Mouse (Mus musculus) small intestine, adult 2 months (tissue): ENCODE results near the gene Zfpm1. TPM values are rescaled to one million over a fixed set of nuclear protein-coding genes. Genes with fewer than 3 reads are reported as not detected.

ENCODE experiments used
- H3K27ac ChIP-seq: fragments of 200-500 bp; 2 replicates; pipeline ENCODE4 v1.5.1; 2012; ENCODE audit warnings: low read depth, low read length, control low read depth, inconsistent platforms; ENCODE audit not compliant: insufficient read depth
- H3K27me3 ChIP-seq: fragments of 200-500 bp; 2 replicates; pipeline ENCODE4 v1.6.1; 2012; ENCODE audit warnings: mild to moderate bottlenecking, moderate library complexity, low read length, inconsistent platforms; ENCODE audit not compliant: control insufficient read depth, insufficient read depth
- H3K36me3 ChIP-seq: fragments of 200-500 bp; 2 replicates; pipeline ENCODE4 v1.6.1; 2012; ENCODE audit warnings: mild to moderate bottlenecking, low read length, control low read depth, inconsistent platforms; ENCODE audit not compliant: control insufficient read depth, insufficient read depth
- H3K4me1 ChIP-seq: fragments of 200-500 bp; 2 replicates; pipeline ENCODE4 v1.6.1; 2012; ENCODE audit warnings: low read length, inconsistent platforms, mixed read lengths; ENCODE audit not compliant: control insufficient read depth, insufficient read depth, insufficient read length
- H3K4me3 ChIP-seq: fragments of 200-500 bp; 2 replicates; pipeline ENCODE4 v1.5.1; 2012; ENCODE audit warnings: low read depth, mild to moderate bottlenecking, control low read depth, inconsistent platforms, low read length, moderate library complexity
- CTCF ChIP-seq: fragments of 200-500 bp; IDR thresholded peaks from 2 replicates; pipeline ENCODE4 v1.5.1; 2012; ENCODE audit warnings: low read depth, mild to moderate bottlenecking, control low read depth, inconsistent platforms, low read length, moderate library complexity, mixed read lengths; ENCODE audit not compliant: insufficient replicate concordance, insufficient read length; ENCODE audit errors: extremely low read depth
- POLR2A ChIP-seq: fragments of 200-500 bp; IDR thresholded peaks from 2 replicates; pipeline ENCODE4 v1.6.1; 2012; ENCODE audit warnings: low read depth, mild to moderate bottlenecking, control low read depth, inconsistent platforms, low read length, moderate library complexity
- WGBS: fragments of 180-500 bp; shearing (Covaris S2); methylation state at CpG from one replicate; pipeline ENCODE4 v1.1.7; 2018; 5-methylcytosine and 5-hydroxymethylcytosine counted together
- polyA plus RNA-seq: library from polyadenylated mRNA; depleted of rRNA; stranded (reverse); fragments of >200 nt; gene quantifications from 2 replicates; pipeline ENCODE4 v1.2.3, GENCODE M21; 2012

Zfpm1 gene
- polyA plus RNA-seq, 1 experiment = 153 TPM

GRCm38 (mm10) chr8:122307836-122308235 is 25.9 kb downstream of the Zfpm1 start:
- no peak overlapping the region for H3K27ac ChIP-seq
- TF ChIP-seq POLR2A (no peak), CTCF (no peak)
- H3K4me1 ChIP-seq = peaks cover 53% of the 10 kb centered on the region
- no peaks in the 10 kb centered on the region for H3K27me3 ChIP-seq
- no peak overlapping the region for H3K4me3 ChIP-seq
- WGBS = 57% methylated on average over 8 of the region's 8 CpGs
- H3K36me3 ChIP-seq = peaks cover 24% of the 10 kb centered on the region

GRCm38 (mm10) chr8:122309272-122309671 is 27.3 kb downstream of the Zfpm1 start:
- H3K36me3 ChIP-seq = peaks cover 24% of the 10 kb centered on the region
- H3K4me3 ChIP-seq = no peak overlapping the region
- TF ChIP-seq CTCF = no peak
- no peak for TF ChIP-seq POLR2A
- 38% methylated on average over 12 of the region's 12 CpGs for WGBS
- peaks cover 50% of the 10 kb centered on the region for H3K4me1 ChIP-seq
- no peak overlapping the region for H3K27ac ChIP-seq
- no peaks in the 10 kb centered on the region for H3K27me3 ChIP-seq

- WGBS = 72% methylated on average over 2 of the region's 2 CpGs
- TF ChIP-seq CTCF = no peak
- H3K4me1 ChIP-seq = peaks cover 50% of the 10 kb centered on the region
- no peaks in the 10 kb centered on the region for H3K27me3 ChIP-seq
- H3K4me3 ChIP-seq = no peak overlapping the region
- peaks cover 22% of the 10 kb centered on the region for H3K36me3 ChIP-seq
- H3K27ac ChIP-seq = no peak overlapping the region
These were observed 29.2 kb downstream of the Zfpm1 start for GRCm38 (mm10) chr8:122311115-122311514.

GRCm38 (mm10) chr8:122312553-122312952 is 30.6 kb downstream of the Zfpm1 start:
- H3K27ac ChIP-seq = no peak overlapping the region
- TF ChIP-seq POLR2A = no peak
- no peak for TF ChIP-seq CTCF
- peaks cover 51% of the 10 kb centered on the region for H3K4me1 ChIP-seq

GRCm38 (mm10) chr8:122313310-122313709 is 31.4 kb downstream of the Zfpm1 start:
- H3K4me1 ChIP-seq = peaks cover 53% of the 10 kb centered on the region
- H3K27me3 ChIP-seq = no peaks in the 10 kb centered on the region
- TF ChIP-seq CTCF (no peak), POLR2A (no peak)
- WGBS = 35% methylated on average over 12 of the region's 12 CpGs
- no peak overlapping the region for H3K4me3 ChIP-seq
- H3K36me3 ChIP-seq = peaks cover 13% of the 10 kb centered on the region
- no peak overlapping the region for H3K27ac ChIP-seq

More at GRCm38 (mm10) chr8:122312553-122312952, 30.6 kb downstream of the Zfpm1 start:
- no peak overlapping the region for H3K4me3 ChIP-seq
- H3K36me3 ChIP-seq = peaks cover 18% of the 10 kb centered on the region
- H3K27me3 ChIP-seq = no peaks in the 10 kb centered on the region
- WGBS = 68% methylated on average over 2 of the region's 2 CpGs

GRCm38 (mm10) chr8:122314899-122315496 is 33.1 kb downstream of the Zfpm1 start:
- Histone ChIP-seq H3K27me3 (no peaks in the 10 kb centered on the region), H3K36me3 (peaks cover 5% of the 10 kb centered on the region; the same call in 1 of the 2 replicates), H3K4me3 (no peak overlapping the region), H3K4me1 (peaks cover 66% of the 10 kb centered on the region), H3K27ac (peak overlapping the region; percentile 58)
- TF ChIP-seq CTCF = no peak
- no peak for TF ChIP-seq POLR2A
- WGBS = 22% methylated on average over 13 of the region's 13 CpGs

GRCm38 (mm10) chr8:122316402-122316801 is 34.5 kb downstream of the Zfpm1 start:
- Histone ChIP-seq H3K36me3 (0 out of 2 replicates have a peak, but pooled peaks cover 2% of the 10 kb centered on the region), H3K27me3 (no peaks in the 10 kb centered on the region), H3K4me1 (peaks cover 75% of the 10 kb centered on the region), H3K4me3 (no peak overlapping the region), H3K27ac (peak overlapping the region; percentile 85; the same call in 1 of the 2 replicates)
- TF ChIP-seq POLR2A = no peak
- 58% methylated on average over 2 of the region's 2 CpGs for WGBS
